Mouse (Mus musculus) neural tube, embryonic 11.5 days (tissue): Measurements from ENCODE around the gene Gstp1. TPM values are rescaled to one million over a fixed set of nuclear protein-coding genes. Genes with fewer than 3 reads are reported as not detected.
A peak's percentile ranks its signal among the peaks of the same experiment; 100 is the strongest.

Source experiments
- ATAC-seq: fragments of 200-750 bp; cut with Nextera tagmentation; 2 replicates; pipeline ENCODE4 v1.8.0; 2017; ENCODE audit warnings: moderate number of reproducible peaks, mild to moderate bottlenecking, moderate TSS enrichment, moderate library complexity; ENCODE audit not compliant: insufficient read depth, low FRiP score, low TSS enrichment
- DNase-seq: peaks from one replicate; pipeline ENCODE4 v3.0.0-alpha.2; 2015; ENCODE audit warnings: low spot score
- H3K27ac ChIP-seq: fragments of 300-500 bp; sonication (generic); 2 replicates; pipeline ENCODE4 v1.5.1; 2014; ENCODE audit warnings: low read depth, mild to moderate bottlenecking, low read length
- H3K27me3 ChIP-seq: fragments of 300-500 bp; sonication (generic); 2 replicates; pipeline ENCODE4 v1.6.1; 2014; ENCODE audit warnings: mild to moderate bottlenecking, low read length, mixed read lengths; ENCODE audit not compliant: control insufficient read depth, insufficient read depth
- H3K36me3 ChIP-seq: fragments of 300-500 bp; sonication (generic); 2 replicates; pipeline ENCODE4 v1.6.1; 2014; ENCODE audit warnings: mild to moderate bottlenecking, low read length, moderate library complexity, mixed read lengths; ENCODE audit not compliant: control insufficient read depth, insufficient read depth
- H3K4me1 ChIP-seq: fragments of 300-500 bp; sonication (generic); 2 replicates; pipeline ENCODE4 v1.6.1; 2014; ENCODE audit warnings: low read length, mixed read lengths; ENCODE audit not compliant: control insufficient read depth, insufficient read depth
- H3K4me2 ChIP-seq: fragments of 300-500 bp; sonication (generic); 2 replicates; pipeline ENCODE4 v1.6.1; 2014; ENCODE audit warnings: low read depth, mild to moderate bottlenecking, moderate library complexity
- H3K4me3 ChIP-seq: fragments of 300-500 bp; sonication (generic); 2 replicates; pipeline ENCODE4 v1.5.1; 2014; ENCODE audit warnings: low read depth, low read length
- H3K9ac ChIP-seq: fragments of 300-500 bp; sonication (generic); 2 replicates; pipeline ENCODE4 v1.6.1; 2014; ENCODE audit warnings: mild to moderate bottlenecking, low read length
- H3K9me3 ChIP-seq: fragments of 300-500 bp; sonication (generic); 2 replicates; pipeline ENCODE4 v1.6.1; 2016; ENCODE audit warnings: low read length; ENCODE audit not compliant: control insufficient read depth
- WGBS: fragments of 180-500 bp; shearing (Covaris S2); extraction: QIAGEN DNeasy Blood & Tissue Kit; methylation state at CpG from one replicate; pipeline ENCODE4 v1.1.7; 2014; 5-methylcytosine and 5-hydroxymethylcytosine counted together
- polyA plus RNA-seq: library from polyadenylated mRNA; unstranded; fragments of >200 nt; fragmentation: Nextera tagmentation; extraction: Ambion mirVana; gene quantifications from 2 replicates; pipeline ENCODE4 v1.2.1, GENCODE M21; 2014

The Gstp1 gene
- polyA plus RNA-seq, 1 experiment from 2014 or later, result 361 TPM

DNA sequence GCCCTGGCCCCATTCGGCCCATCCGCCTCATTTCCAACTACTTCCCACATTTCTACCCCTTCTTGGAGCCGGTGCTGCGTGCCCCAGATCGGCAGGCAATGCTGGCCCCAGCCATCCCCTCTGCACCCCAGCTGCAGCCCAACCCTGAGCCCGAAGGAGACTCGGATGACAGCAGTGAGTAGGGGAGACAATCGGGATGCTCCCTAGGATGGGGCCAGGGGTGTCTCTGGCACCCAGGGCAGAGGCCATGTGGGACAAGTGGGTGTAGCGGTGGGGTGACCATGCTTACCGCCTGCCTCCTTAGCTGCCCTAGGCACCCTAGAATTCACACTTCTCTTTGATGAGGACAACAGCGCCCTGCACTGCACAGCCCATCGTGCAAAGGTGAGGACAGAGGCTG, 34.1 kb downstream of the Gstp1 start:
- Histone ChIP-seq H3K36me3 (peaks cover 2% of the 10 kb centered on the region), H3K4me2 (no peak overlapping the region), H3K9me3 (no peaks in the 10 kb centered on the region), H3K27me3 (no peaks in the 10 kb centered on the region), H3K9ac (no peak overlapping the region), H3K4me1 (peaks cover 9% of the 10 kb centered on the region; the same call in 1 of the 2 replicates), H3K4me3 (no peak overlapping the region), H3K27ac (no peak overlapping the region)
- DNase-seq, result no peak
- no peak for ATAC-seq
- WGBS, result 78% methylated on average over 12 of the region's 12 CpGs

DNA sequence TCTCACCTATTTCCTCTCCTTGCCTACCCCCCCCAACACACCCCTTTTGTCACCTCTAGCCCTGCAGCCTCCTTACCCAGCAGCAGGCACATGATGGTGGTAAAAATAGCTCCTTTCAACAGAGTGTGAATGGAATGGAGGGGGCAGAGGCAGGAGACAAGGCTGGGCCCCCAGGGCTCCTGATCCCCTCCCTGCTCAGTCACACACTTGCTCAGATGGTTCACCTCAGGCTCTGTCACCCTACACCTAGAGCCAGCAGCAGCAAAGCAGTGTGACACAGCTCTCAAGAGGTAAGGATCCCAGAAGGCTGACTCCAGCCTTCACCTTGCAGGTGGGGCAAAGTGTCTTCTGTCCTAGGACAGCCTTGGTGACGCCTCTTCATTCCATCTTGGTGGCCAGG, 34.7 kb downstream of the Gstp1 start, which contains the start of gene Doc2g:
Gene Doc2g, plus strand, starts transcription at position 202 of the 400 bp plus-strand sequence.
- Histone ChIP-seq H3K9me3 (no peaks in the 10 kb centered on the region), H3K4me2 (no peak within 1 kb of the TSS), H3K9ac (no peak within 1 kb of the TSS), H3K4me3 (no peak within 1 kb of the TSS), H3K27me3 (no peaks in the 10 kb centered on the region), H3K27ac (no peak within 1 kb of the TSS), H3K36me3 (peaks cover 2% of the 10 kb centered on the region), H3K4me1 (peaks cover 9% of the 10 kb centered on the region; the same call in 1 of the 2 replicates)
- 70% methylated on average over 1 of the region's 1 CpGs for WGBS
- DNase-seq (no peak), ATAC-seq (no peak)

DNA sequence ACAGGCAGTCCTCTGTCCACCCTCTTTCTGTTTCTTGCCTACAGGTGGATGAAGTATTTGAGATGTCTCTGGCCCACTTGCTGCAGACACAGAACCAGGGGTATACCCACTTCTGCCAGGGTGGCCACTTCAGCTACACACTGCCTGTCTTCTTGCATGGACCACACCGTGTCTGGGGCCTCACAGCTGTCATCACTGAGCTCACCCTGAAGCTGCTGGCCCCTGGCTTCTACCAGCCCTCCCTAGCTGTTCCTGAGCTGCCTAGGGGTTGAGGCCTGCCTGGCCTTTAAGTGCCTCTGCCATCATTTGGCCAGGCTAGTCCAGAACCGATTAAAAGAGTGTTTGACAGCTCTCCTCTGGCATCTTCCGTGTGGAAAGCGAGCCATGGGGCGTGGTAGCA, 36.0 kb downstream of the Gstp1 start:
- ATAC-seq (no peak), DNase-seq (no peak)
- no peak overlapping the region for H3K27ac ChIP-seq
- peaks cover 2% of the 10 kb centered on the region for H3K36me3 ChIP-seq
- H3K4me3 ChIP-seq, result no peak overlapping the region
- H3K9me3 ChIP-seq, result no peaks in the 10 kb centered on the region
- 79% methylated on average over 5 of the region's 5 CpGs for WGBS
- no peaks in the 10 kb centered on the region for H3K27me3 ChIP-seq
- H3K4me2 ChIP-seq, result peak overlapping the region; percentile 94; the same call in 1 of the 2 replicates
- no peak overlapping the region for H3K9ac ChIP-seq
- peaks cover 9% of the 10 kb centered on the region; the same call in 1 of the 2 replicates for H3K4me1 ChIP-seq

DNA sequence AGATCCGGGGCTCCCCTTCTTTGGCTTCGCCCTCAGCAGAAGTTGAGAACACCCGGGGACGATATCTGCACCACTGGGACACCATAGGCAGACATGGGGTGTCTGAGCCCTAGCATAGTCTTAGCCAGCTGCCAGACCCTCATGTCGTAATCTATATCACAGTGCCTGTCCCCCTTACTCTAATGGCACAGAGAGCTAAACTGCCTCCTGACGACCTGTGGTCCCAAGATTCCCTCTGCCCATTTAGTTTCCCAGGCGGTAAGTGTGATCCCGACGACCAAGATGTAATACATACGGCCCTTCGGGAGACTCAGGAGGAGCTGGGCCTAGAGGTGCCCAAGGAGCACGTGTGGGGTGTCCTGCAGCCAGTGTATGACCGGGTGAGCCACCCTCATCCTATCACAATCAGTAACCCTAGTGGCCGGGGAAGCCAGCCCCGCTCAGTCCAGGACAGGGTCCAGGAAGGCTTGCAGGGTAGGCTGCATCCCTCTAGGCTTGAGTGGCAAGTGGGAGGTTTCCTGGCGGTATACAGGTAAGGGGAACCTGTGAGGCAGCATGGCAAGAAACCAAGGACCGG, 36.7 kb downstream of the Gstp1 start:
- Histone ChIP-seq H3K4me2 (peak overlapping the region; percentile 94), H3K27me3 (no peaks in the 10 kb centered on the region), H3K4me1 (peaks cover 9% of the 10 kb centered on the region; the same call in 1 of the 2 replicates), H3K27ac (peak overlapping the region; percentile 94), H3K9ac (peak overlapping the region; percentile 88), H3K36me3 (no peaks in the 10 kb centered on the region; the same call in 1 of the 2 replicates), H3K9me3 (no peaks in the 10 kb centered on the region), H3K4me3 (peak overlapping the region; percentile 69)
- 23% methylated on average over 17 of the region's 17 CpGs for WGBS
- ATAC-seq, result 0 out of 2 replicates have a peak, but pooled peaks have one; percentile 18
- no peak for DNase-seq

DNA sequence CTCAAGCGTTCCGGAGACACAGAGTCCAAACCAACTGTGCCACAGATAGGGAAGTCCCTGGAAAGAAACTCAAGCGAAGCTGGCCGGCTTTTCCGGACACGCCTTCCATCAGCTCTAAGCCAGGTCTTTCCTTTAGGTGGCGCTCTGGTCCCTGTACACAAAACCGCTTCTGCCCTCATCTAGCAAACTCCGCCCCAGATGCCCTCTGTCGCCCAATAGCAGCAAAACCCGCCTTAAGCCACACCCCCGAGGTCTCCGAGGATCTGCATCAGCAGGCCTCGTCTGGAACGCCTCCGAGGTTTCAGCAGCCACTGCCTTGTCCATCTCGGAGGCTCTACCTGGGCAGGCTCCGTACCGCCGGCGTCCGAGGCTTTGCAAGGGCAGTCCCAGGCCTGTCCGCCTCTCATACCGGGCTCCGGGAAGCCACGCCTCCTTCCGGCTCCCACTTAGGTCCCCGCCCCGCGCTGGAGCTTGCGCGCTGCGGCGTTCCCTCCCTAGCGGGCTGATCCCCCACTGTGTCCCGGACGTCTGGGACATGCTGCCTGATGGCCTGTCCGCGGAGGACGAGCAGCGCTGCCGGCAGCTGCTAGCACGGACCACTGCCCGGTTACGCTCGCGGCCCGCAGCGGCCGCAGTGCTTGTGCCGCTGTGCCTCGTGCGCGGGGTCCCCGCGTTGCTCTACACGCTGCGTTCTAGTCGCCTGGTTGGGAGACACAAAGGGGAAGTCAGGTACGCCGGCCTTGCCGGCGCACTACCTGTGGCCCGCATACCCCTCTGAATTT, 37.5 kb downstream of the Gstp1 start, which contains the start of the genes Nudt8 and Gm49405:
Gene Nudt8, plus strand, starts transcription at position 462 of the 782 bp plus-strand sequence.
Gene Gm49405, plus strand, starts transcription at position 508 of the 782 bp plus-strand sequence.
- no peaks in the 10 kb centered on the region for H3K27me3 ChIP-seq
- no peaks in the 10 kb centered on the region for H3K9me3 ChIP-seq
- no peaks in the 10 kb centered on the region; the same call in 1 of the 2 replicates for H3K36me3 ChIP-seq
- WGBS, result under 1% methylated on average over 64 of the region's 64 CpGs
- H3K4me1 ChIP-seq, result peaks cover 9% of the 10 kb centered on the region; the same call in 1 of the 2 replicates
- ATAC-seq, result peak; percentile 82
- DNase-seq, result peak; percentile 94
- H3K4me2 ChIP-seq, result peak within 1 kb of the TSS; percentile 94
- peak within 1 kb of the TSS; percentile 88 for H3K9ac ChIP-seq
- peak within 1 kb of the TSS; percentile 94 for H3K27ac ChIP-seq
- H3K4me3 ChIP-seq, result peak within 1 kb of the TSS; percentile 69

DNA sequence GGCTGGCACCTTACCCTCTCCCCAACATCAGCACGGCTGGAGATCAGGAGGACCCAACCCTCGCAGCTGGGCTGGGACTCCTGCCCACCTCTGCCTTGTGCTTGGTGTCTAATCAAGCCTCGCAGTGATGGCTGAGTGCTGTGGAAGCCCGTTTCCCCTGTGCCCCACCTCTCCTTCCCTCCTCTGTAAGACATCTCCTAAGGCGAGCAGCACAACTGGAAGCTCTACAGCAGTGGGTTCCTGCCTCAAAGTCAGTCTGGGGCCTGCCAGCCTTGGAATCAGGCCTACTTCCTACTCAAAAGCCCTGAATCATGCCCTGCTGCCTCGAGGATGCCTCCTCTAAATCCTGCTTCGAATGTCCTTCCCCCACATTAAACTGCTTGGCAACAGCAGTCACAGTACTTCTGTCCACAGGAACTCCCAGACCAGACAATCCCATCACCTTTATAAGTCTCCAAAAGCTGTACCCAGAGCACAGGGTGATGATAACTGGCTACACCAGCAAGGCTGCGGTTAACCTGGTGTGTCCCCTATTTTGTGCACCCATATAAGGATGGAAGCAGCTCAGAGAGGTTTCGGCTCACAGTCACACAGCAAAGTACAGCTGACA, 38.6 kb downstream of the Gstp1 start:
- Histone ChIP-seq H3K4me2 (peak overlapping the region; percentile 94), H3K9me3 (no peaks in the 10 kb centered on the region), H3K9ac (no peak overlapping the region; the same call in 1 of the 2 replicates), H3K4me1 (peaks cover 9% of the 10 kb centered on the region; the same call in 1 of the 2 replicates), H3K27me3 (no peaks in the 10 kb centered on the region), H3K27ac (no peak overlapping the region), H3K36me3 (no peaks in the 10 kb centered on the region), H3K4me3 (peak overlapping the region; percentile 69)
- ATAC-seq (no peak), DNase-seq (no peak)
- WGBS, result 92% methylated on average over 9 of the region's 9 CpGs

DNA sequence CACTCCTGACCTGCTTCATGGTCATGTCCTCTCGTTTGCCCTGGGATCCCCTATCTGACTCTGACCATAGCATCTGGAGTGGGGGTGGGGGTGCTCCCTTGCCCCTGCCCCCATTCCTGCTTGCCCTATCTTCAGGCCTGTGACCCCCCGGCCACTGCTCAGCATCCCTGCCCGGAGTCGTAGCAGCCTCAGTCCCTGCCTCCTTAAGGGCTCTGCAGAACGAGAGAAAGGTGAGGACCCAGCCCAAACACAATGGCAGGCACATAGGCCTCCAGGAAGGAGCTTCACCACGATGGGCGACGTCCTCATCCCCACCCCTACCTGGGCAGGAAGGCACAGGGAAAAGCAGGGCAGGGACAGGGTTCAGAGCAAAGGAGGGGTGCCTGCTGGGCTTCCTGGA, 39.5 kb downstream of the Gstp1 start:
- WGBS, result 69% methylated on average over 8 of the region's 8 CpGs

DNA sequence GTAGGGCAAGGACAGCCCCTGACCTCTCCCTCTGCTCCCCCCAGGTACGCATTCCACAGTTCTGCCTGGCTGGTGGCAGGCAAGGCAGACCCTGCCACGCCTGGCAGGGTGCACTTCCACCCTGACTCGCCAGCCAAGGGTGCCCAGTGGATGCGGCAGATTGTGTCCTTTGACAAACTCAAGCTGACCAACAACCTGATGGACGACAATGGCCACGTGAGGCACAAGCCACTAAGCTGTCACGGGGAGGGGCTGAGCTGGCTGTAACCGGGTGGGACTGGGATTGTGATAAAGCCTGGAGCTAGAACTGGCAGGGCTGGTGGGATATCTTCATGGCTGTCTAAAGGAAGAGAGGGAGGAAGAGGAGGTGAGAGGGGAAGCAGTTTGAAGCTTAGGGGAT, 40.6 kb downstream of the Gstp1 start:
- Histone ChIP-seq H3K9ac (no peak overlapping the region), H3K4me3 (no peak overlapping the region), H3K27me3 (no peaks in the 10 kb centered on the region), H3K4me1 (peaks cover 9% of the 10 kb centered on the region; the same call in 1 of the 2 replicates), H3K27ac (no peak overlapping the region), H3K4me2 (no peak overlapping the region), H3K36me3 (no peaks in the 10 kb centered on the region), H3K9me3 (no peaks in the 10 kb centered on the region)
- no peak for ATAC-seq
- DNase-seq, result no peak
- 69% methylated on average over 8 of the region's 8 CpGs for WGBS

More for the DNA sequence above, 39.5 kb downstream of the Gstp1 start:
- DNase-seq (no peak), ATAC-seq (no peak)
- Histone ChIP-seq H3K4me2 (no peak overlapping the region), H3K4me3 (no peak overlapping the region), H3K4me1 (peaks cover 9% of the 10 kb centered on the region; the same call in 1 of the 2 replicates), H3K9ac (no peak overlapping the region), H3K27ac (no peak overlapping the region), H3K27me3 (no peaks in the 10 kb centered on the region), H3K9me3 (no peaks in the 10 kb centered on the region), H3K36me3 (no peaks in the 10 kb centered on the region)
